Comparison of ENCODE assay signal across 31 mouse cellular contexts in the genomic region with DNA sequence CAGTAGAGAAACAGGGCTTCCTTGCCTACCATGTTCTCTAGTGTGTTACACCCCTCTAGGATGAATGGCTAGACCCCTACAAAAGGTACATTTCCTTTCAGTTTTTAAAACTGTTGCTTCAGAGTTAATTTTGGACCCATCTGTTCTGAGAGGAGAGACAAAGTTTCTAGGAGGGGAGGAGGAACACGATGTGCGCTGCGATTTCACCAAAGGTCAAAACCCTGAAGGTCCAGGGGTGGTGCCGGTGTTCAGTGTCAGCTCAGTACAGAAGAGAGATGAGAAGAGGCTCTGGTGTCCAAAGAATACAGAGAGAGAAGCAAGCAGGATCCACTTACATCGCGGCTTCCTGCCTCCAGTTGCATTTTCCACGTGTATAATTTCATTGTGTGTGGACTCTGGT.
"Had no signal": no experiment of that assay in that cellular context is flagged by ENCODE, and none has a peak within 500 bp of the region (broad histone marks: within the 10 kb centered on the region; RNA-seq: fewer than 3 reads in every experiment).

No protein-coding gene starts in this region.

- DNase-seq: left cerebral cortex, postnatal 4 days; liver; liver, embryonic 13.5 days; liver, postnatal 0 days; lung, adult 18-20 months; lung, adult 2 months; lung, embryonic 14.5 days; lung, postnatal 10 days; lung, postnatal 14 days; lung, postnatal 36 days; lung, postnatal 4 days; midbrain, embryonic 14.5 days had no signal

- H3K27ac ChIP-seq: left cerebral cortex, adult 2 months; limb, embryonic 10.5 days; limb, embryonic 12.5 days; limb, embryonic 13.5 days; limb, embryonic 15.5 days; liver, embryonic 12.5 days; liver, embryonic 13.5 days; liver, embryonic 14.5 days; liver, embryonic 15.5 days; lung, embryonic 15.5 days; macrophage; midbrain, embryonic 10.5 days; midbrain, embryonic 12.5 days; midbrain, embryonic 13.5 days; midbrain, embryonic 15.5 days; neural tube, embryonic 12.5 days had no signal

- H3K4me1 ChIP-seq: liver, embryonic 12.5 days; liver, embryonic 13.5 days; liver, embryonic 15.5 days; midbrain, embryonic 10.5 days had no signal

- H3K36me3 ChIP-seq: limb, embryonic 10.5 days; limb, embryonic 12.5 days; limb, embryonic 13.5 days; limb, embryonic 15.5 days; liver, embryonic 12.5 days; liver, embryonic 13.5 days; liver, embryonic 15.5 days; lung, embryonic 15.5 days; midbrain, embryonic 10.5 days; midbrain, embryonic 12.5 days; midbrain, embryonic 13.5 days; midbrain, embryonic 15.5 days; neural tube, embryonic 12.5 days had no signal

- H3K9ac ChIP-seq: limb, embryonic 12.5 days; limb, embryonic 13.5 days; limb, embryonic 15.5 days; liver, embryonic 12.5 days; liver, embryonic 13.5 days; liver, embryonic 14.5 days; liver, embryonic 15.5 days; liver, postnatal 0 days; lung, embryonic 14.5 days; lung, embryonic 15.5 days; midbrain, embryonic 12.5 days; midbrain, embryonic 13.5 days; midbrain, embryonic 15.5 days; neural tube, embryonic 12.5 days had no signal

- H3K9me3 ChIP-seq: limb, embryonic 10.5 days; limb, embryonic 12.5 days; limb, embryonic 13.5 days; limb, embryonic 15.5 days; liver, embryonic 12.5 days; liver, embryonic 13.5 days; liver, embryonic 15.5 days; lung, embryonic 15.5 days; megakaryocyte, embryonic 14.5 days; midbrain, embryonic 10.5 days; midbrain, embryonic 12.5 days; midbrain, embryonic 13.5 days; midbrain, embryonic 15.5 days; neural tube, embryonic 12.5 days had no signal

- H3K27me3 ChIP-seq: limb, embryonic 12.5 days; limb, embryonic 13.5 days; limb, embryonic 15.5 days; liver, embryonic 12.5 days; liver, embryonic 13.5 days; liver, embryonic 15.5 days; lung, embryonic 15.5 days; megakaryocyte, embryonic 14.5 days; midbrain, embryonic 12.5 days; midbrain, embryonic 13.5 days; midbrain, embryonic 15.5 days; neural tube, embryonic 12.5 days had no signal

- H3K4me2 ChIP-seq: limb, embryonic 12.5 days; limb, embryonic 13.5 days; limb, embryonic 15.5 days; liver, embryonic 11.5 days; liver, embryonic 12.5 days; liver, embryonic 13.5 days; liver, embryonic 15.5 days; lung, embryonic 14.5 days; lung, embryonic 15.5 days; midbrain, embryonic 12.5 days; midbrain, embryonic 13.5 days; midbrain, embryonic 15.5 days; neural tube, embryonic 12.5 days had no signal

- H3K4me3 ChIP-seq: left cerebral cortex, adult 2 months; limb, embryonic 10.5 days; limb, embryonic 12.5 days; limb, embryonic 13.5 days; limb, embryonic 15.5 days; liver, embryonic 12.5 days; liver, embryonic 13.5 days; liver, embryonic 15.5 days; lung, embryonic 15.5 days; megakaryocyte, embryonic 14.5 days; midbrain, embryonic 10.5 days; midbrain, embryonic 12.5 days; midbrain, embryonic 13.5 days; midbrain, embryonic 15.5 days; neural tube, embryonic 12.5 days had no signal

- ATAC-seq: liver, embryonic 12.5 days; liver, postnatal 0 days; lung, postnatal 0 days; midbrain, embryonic 13.5 days; midbrain, embryonic 15.5 days; midbrain, embryonic 16.5 days had no signal
